Mouse (Mus musculus): ENCODE measurements around the gene Cacnb4.

GRCm38 (mm10) chr2:52556961-52557326 lies 119.7 kb downstream of the Cacnb4 start:
- TF ChIP-seq GATA1 (IDR thresholded peaks at IDR 0.05; ENCODE audit: borderline replicate concordance, low read length) (no peak), FLI1 (IDR thresholded peaks at IDR 0.05; ENCODE audit: low read length) (no peak)

Measured in megakaryocyte, embryonic 14.5 days (primary cell).